In the genomic region with DNA sequence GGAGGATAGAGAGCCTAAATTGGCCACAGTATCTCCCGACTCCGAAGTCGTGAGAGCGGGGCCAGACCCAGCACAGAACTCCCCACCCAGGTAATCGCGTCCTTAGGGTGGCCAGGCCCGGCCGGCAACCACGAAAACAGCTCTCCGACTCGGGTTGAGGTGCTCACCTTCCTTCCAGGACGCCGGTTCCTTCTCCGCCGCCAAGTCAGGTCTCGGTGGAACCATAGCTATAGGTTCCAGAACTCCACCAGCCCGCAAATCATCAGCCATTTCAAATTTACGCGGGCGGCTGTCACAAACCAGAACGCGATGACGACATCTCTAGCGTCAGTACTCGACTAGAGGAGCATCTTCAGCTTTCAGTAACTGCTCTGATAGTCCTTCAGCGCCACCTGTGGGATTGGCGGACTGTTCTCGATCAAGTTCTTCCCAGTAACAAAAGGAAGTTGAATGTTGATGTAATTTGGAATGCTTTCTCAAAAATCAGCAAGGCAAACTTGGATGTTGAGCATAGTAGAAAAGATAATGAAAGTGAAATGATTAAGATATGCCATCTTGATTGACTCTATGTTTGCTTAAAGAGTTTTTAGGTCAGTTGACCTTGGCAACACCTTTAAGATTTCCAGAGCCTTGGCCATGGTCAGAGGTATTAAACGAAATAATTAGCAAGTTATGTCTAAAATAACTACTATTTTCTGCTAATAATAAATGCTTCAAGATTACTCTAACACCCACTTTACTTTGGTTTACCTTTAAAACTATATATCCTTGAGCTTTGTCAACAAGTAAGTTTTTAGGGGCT, we compare ENCODE assay signal across 8 mouse cellular contexts. TPM values are rescaled to one million over a fixed set of nuclear protein-coding genes. Genes with fewer than 3 reads are reported as not detected.
DNase-seq lines count a peak whose midpoint lies in the region; ATAC-seq lines count a peak whose summit lies in the region.

A gene (minus strand): TSS at position 314 of the 802 bp plus-strand sequence.

- peak within 1 kb of the TSS; percentile 85 for H3K9ac ChIP-seq in heart, embryonic 14.5 days (ENCODE audit: low read length)
- H3K9ac ChIP-seq in liver, embryonic 13.5 days = peak within 1 kb of the TSS; percentile 88
- peak within 1 kb of the TSS; percentile 82 for H3K9ac ChIP-seq in stomach, embryonic 16.5 days (ENCODE audit: low read length)

- peaks cover 3 to 8% of the 10 kb centered on the region in 2 experiments; a peak in 3 of 4 replicates for H3K4me1 ChIP-seq in heart, embryonic 14.5 days (ENCODE audit: control insufficient read depth in 2 of 2, insufficient read depth in 2 of 2, low read length in 2 of 2)
- peaks cover 24% of the 10 kb centered on the region for H3K4me1 ChIP-seq in liver, embryonic 13.5 days (replicated peaks)
- H3K4me1 ChIP-seq in stomach, embryonic 16.5 days (ENCODE audit: control insufficient read depth, insufficient read depth, low read length) = peaks cover 6% of the 10 kb centered on the region

- H3K27ac ChIP-seq in heart, embryonic 14.5 days (replicated peaks in 1 of 2; ENCODE audit: control insufficient read depth in 1 of 2, insufficient read depth in 1 of 2, low read depth in 2 of 2, low read length in 2 of 2) = peak within 1 kb of the TSS in 1 of 2 experiments; percentile 39; a peak in 1 of 4 replicates
- peak within 1 kb of the TSS; percentile 77 for H3K27ac ChIP-seq in liver, embryonic 13.5 days
- no peak within 1 kb of the TSS for H3K27ac ChIP-seq in stomach, embryonic 16.5 days (ENCODE audit: low read length)

- H3K36me3 ChIP-seq in heart, embryonic 14.5 days (ENCODE audit: control insufficient read depth, insufficient read depth, low read length) = 0 out of 2 replicates have a peak, but pooled peaks cover 5% of the 10 kb centered on the region
- peaks cover 9% of the 10 kb centered on the region for H3K36me3 ChIP-seq in liver, embryonic 13.5 days
- no peaks in the 10 kb centered on the region for H3K36me3 ChIP-seq in stomach, embryonic 16.5 days (ENCODE audit: control insufficient read depth, insufficient read depth, low read length)

- H3K4me3 ChIP-seq in heart, embryonic 14.5 days (ENCODE audit: control insufficient read depth in 1 of 2, insufficient read depth in 1 of 2, low read depth in 1 of 2, low read length in 2 of 2) = peak within 1 kb of the TSS; percentile 88 to 98
- H3K4me3 ChIP-seq in liver, embryonic 13.5 days (replicated peaks) = peak within 1 kb of the TSS; percentile 90
- peak within 1 kb of the TSS; percentile 91 for H3K4me3 ChIP-seq in stomach, embryonic 16.5 days (replicated peaks; ENCODE audit: low read length)

- peak; percentile 87 for DNase-seq in c-Kit-negative CD71-positive TER-119-positive erythroid progenitor cells, embryonic 14.5 days (ENCODE audit: low read depth, low spot score)
- peak; percentile 84 for DNase-seq in fibroblast of lung, adult 2 months (ENCODE audit: low read depth)
- DNase-seq in kidney, postnatal 14 days = peak; percentile 95
- peak; percentile 83 for DNase-seq in liver, embryonic 13.5 days
- DNase-seq in neural tube, embryonic 10.5 days (ENCODE audit: extremely low spot score, low spot score) = peak; percentile 86

- ATAC-seq in CD4-positive, CD25-positive, alpha-beta regulatory T cell, adult 4 months = peak; percentile 100
- ATAC-seq in heart, embryonic 14.5 days (ENCODE audit: insufficient number of reproducible peaks, insufficient read depth, low FRiP score, low read depth) = peak; percentile 61; the same call in 1 of the 2 replicates
- peak; percentile 92 for ATAC-seq in liver, embryonic 13.5 days (ENCODE audit: low read depth)
- peak; percentile 93 for ATAC-seq in stomach, embryonic 16.5 days (ENCODE audit: insufficient read depth, low FRiP score)

- H3K27me3 ChIP-seq in heart, embryonic 14.5 days (ENCODE audit: control insufficient read depth, insufficient read depth, low read length) = no peaks in the 10 kb centered on the region
- H3K27me3 ChIP-seq in liver, embryonic 13.5 days = no peaks in the 10 kb centered on the region
- H3K27me3 ChIP-seq in stomach, embryonic 16.5 days (ENCODE audit: control insufficient read depth, insufficient read depth, low read length) = no peaks in the 10 kb centered on the region

- H3K9me3 ChIP-seq in heart, embryonic 14.5 days (ENCODE audit: control insufficient read depth, low read length) = no peaks in the 10 kb centered on the region
- no peaks in the 10 kb centered on the region for H3K9me3 ChIP-seq in liver, embryonic 13.5 days (replicated peaks)
- no peaks in the 10 kb centered on the region for H3K9me3 ChIP-seq in stomach, embryonic 16.5 days (replicated peaks; ENCODE audit: control insufficient read depth, low read length)

- WGBS in heart, embryonic 14.5 days = 6% methylated on average over 26 of the region's 29 CpGs
- 2% methylated on average over 29 of the region's 29 CpGs for WGBS in liver, embryonic 13.5 days (ENCODE audit: insufficient replicate concordance)
- 3% methylated on average over 29 of the region's 29 CpGs for WGBS in stomach, embryonic 16.5 days

- H3K4me2 ChIP-seq in heart, embryonic 14.5 days (ENCODE audit: low read length) = peak within 1 kb of the TSS; percentile 85
- H3K4me2 ChIP-seq in liver, embryonic 13.5 days = peak within 1 kb of the TSS; percentile 77
- H3K4me2 ChIP-seq in stomach, embryonic 16.5 days (ENCODE audit: low read depth, low read length) = peak within 1 kb of the TSS; percentile 83

RNA-seq across cellular contexts. Expression of the gene that starts here (rescaled TPM):
- polyA plus RNA-seq in CD4-positive, CD25-positive, alpha-beta regulatory T cell, adult 4 months (2017; shearing (Covaris generic)) = 1 to 10 TPM; 3.7 to 6.1 TPM
- 39.8 and 41.8 TPM in 2 replicates for polyA plus RNA-seq in heart, embryonic 14.5 days (2014; fragmentation: Nextera tagmentation; extraction: Ambion mirVana)
- polyA plus RNA-seq in liver, embryonic 13.5 days (2015; fragmentation: Nextera tagmentation; extraction: Ambion mirVana) = 47.6 and 56.4 TPM in 2 replicates
- polyA plus RNA-seq in stomach, embryonic 16.5 days (2015; fragmentation: Nextera tagmentation; extraction: Ambion mirVana) = 58.4 and 60.9 TPM in 2 replicates
